Mouse (Mus musculus) cortical plate, adult 2 months (tissue): ENCODE data around the gene Slc4a10.

Experiments used
- CTCF ChIP-seq: fragments of 200-500 bp; IDR thresholded peaks from 2 replicates; pipeline ENCODE4 v1.5.1; 2011; ENCODE audit warnings: mild to moderate bottlenecking, control low read depth, low read length; ENCODE audit not compliant: insufficient read depth; ENCODE audit errors: extremely low read depth
- POLR2A ChIP-seq: fragments of 200-500 bp; IDR thresholded peaks from 2 replicates; pipeline ENCODE4 v1.6.1; 2011; ENCODE audit warnings: mild to moderate bottlenecking, low read length, control low read depth; ENCODE audit not compliant: insufficient read depth; ENCODE audit errors: extremely low read depth

- no peak for TF ChIP-seq POLR2A
- TF ChIP-seq CTCF: no peak
These were observed 317.3 kb downstream of the Slc4a10 start for GRCm38 (mm10) chr2:62363606-62364005.
